Mouse (Mus musculus): Measurements from ENCODE around the gene Olfr1254. TPM values are rescaled to one million over a fixed set of nuclear protein-coding genes. Genes with fewer than 3 reads are reported as not detected.

Gene Olfr1254
- not detected in 2 replicates for polyA plus RNA-seq (2012; rRNA removed)

DNA sequence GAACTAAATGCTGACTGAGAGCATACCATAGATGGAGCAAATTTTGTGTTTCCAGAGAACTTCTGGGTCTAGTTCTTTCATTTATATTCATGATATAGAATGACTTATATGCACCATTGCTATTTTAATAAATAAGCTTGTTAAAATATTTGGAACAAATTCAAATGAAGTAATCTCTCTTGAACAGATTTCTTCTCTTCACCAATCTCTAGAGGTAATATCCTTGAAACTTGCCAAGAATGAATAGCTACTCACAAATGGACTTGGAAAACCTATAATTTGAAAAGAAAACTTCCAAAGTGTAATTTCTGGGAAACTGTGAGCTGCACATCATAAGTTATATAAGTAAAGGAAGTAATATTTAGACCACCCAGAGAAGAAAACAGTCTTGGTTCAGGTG lies at the start of gene Olfr1254:
TSS of gene Olfr1254 (minus strand) at position 101 of the 400 bp plus-strand sequence.
- TF ChIP-seq POLR2A (IDR thresholded peaks at IDR 0.05; ENCODE audit: borderline replicate concordance, extremely low read depth, insufficient read depth, insufficient read length, poor library complexity, severe bottlenecking) (no peak), CTCF (IDR thresholded peaks at IDR 0.05; ENCODE audit: borderline replicate concordance, extremely low read depth, insufficient read depth, insufficient read length) (no peak)
- no peak for DNase-seq (ENCODE audit: low read depth)

DNA sequence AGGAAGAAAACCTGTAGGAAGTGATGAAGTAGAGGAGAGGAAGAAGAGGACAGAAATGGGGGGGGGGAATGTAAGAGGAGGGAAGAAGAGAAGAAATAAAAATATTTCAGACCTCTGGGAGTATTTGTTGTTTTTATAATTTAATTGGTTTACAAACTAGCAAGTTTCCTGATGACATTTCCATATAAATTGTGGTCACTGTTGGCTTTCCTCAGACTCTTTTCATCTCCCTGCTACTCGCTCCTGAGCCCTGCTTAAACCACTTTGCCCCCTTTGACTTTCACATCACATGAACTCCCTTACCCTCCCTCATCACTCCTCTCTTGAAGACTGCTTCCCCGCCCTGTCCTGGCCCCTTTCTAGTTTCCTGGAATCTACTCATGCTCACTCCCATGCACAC lies 48.0 kb upstream of the Olfr1254 start, which contains the start of gene Olfr1256:
TSS of gene Olfr1256 (minus strand) at position 101 of the 400 bp plus-strand sequence.
- TF ChIP-seq POLR2A (IDR thresholded peaks at IDR 0.05; ENCODE audit: borderline replicate concordance, extremely low read depth, insufficient read depth, insufficient read length, poor library complexity, severe bottlenecking), result no peak
- TF ChIP-seq CTCF (IDR thresholded peaks at IDR 0.05; ENCODE audit: borderline replicate concordance, extremely low read depth, insufficient read depth, insufficient read length), result no peak
- DNase-seq (ENCODE audit: low read depth), result no peak

DNA sequence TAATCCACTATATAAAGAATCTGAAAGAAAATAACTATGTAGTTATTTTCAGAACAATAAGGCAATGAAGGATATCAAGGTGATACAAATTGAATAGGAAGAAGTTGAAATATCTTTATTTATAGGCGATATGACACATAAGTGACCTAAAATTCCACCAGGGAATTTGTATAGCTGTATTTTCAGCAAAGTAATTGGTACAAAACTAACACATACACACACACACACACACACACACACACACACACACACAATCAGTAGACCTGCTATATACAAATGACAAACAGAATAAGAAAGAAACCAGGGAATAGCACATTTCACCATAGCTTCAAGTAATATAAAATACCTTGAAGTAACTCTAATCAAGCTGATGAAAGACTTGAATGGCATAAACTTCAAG lies 26.8 kb upstream of the Olfr1254 start:
- TF ChIP-seq POLR2A (IDR thresholded peaks at IDR 0.05; ENCODE audit: borderline replicate concordance, extremely low read depth, insufficient read depth, insufficient read length, poor library complexity, severe bottlenecking), result no peak
- TF ChIP-seq CTCF (IDR thresholded peaks at IDR 0.05; ENCODE audit: borderline replicate concordance, extremely low read depth, insufficient read depth, insufficient read length), result no peak
- no peak for DNase-seq (ENCODE audit: low read depth)

GRCm38 (mm10) chr2:89811751-89812150 lies 18.3 kb upstream of the Olfr1254 start, which contains the start of gene Olfr1255:
TSS of gene Olfr1255 (plus strand) at chr2:89812051.
- DNase-seq (ENCODE audit: low read depth), result no peak

DNA sequence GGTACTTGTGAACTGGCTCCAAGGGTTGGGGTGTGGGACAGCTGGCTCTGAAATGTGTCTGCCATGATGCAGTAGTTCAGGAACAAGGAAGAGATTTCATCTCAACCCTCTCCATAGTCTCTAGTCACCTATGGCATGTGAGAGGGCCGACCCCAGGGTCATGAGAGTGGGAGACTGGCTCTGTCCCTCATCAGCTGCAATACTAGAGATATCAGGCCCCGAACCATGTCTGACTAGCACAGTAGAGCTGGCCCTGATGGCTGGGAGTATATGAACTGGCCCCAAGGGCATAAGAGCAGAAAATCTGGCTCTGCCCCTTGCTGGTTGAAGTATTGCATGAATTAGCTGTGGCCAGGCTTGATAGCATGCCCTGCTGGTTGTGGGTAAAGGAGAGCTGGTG lies 17.3 kb upstream of the Olfr1254 start:
- no peak for TF ChIP-seq CTCF (IDR thresholded peaks at IDR 0.05; ENCODE audit: borderline replicate concordance, extremely low read depth, insufficient read depth, insufficient read length)
- TF ChIP-seq POLR2A (IDR thresholded peaks at IDR 0.05; ENCODE audit: borderline replicate concordance, extremely low read depth, insufficient read depth, insufficient read length, poor library complexity, severe bottlenecking), result no peak
- DNase-seq (ENCODE audit: low read depth), result no peak

More at GRCm38 (mm10) chr2:89811751-89812150, 18.3 kb upstream of the Olfr1254 start, which contains the start of gene Olfr1255:
- TF ChIP-seq CTCF (IDR thresholded peaks at IDR 0.05; ENCODE audit: borderline replicate concordance, extremely low read depth, insufficient read depth, insufficient read length), result no peak
- no peak for TF ChIP-seq POLR2A (IDR thresholded peaks at IDR 0.05; ENCODE audit: borderline replicate concordance, extremely low read depth, insufficient read depth, insufficient read length, poor library complexity, severe bottlenecking)

DNA sequence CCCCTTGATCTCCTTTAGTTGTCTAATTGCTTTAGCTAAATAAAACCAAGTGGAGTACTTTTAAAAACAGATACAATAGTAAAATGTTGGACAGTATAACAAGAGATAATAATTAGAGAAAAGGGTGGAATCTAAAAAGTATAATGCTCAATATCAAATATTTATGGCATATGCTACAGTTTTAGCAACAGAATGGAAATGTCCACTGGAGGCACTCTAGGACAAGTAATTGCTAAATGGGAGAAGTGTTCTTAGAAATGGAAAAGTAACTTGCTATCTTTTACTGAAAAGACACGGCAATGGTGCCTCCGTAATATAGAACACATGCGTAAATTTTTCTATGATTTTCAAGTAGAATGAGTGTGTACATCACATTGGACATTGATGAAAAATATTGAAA lies 6.2 kb upstream of the Olfr1254 start:
- DNase-seq (ENCODE audit: low read depth), result no peak
- no peak for TF ChIP-seq CTCF (IDR thresholded peaks at IDR 0.05; ENCODE audit: borderline replicate concordance, extremely low read depth, insufficient read depth, insufficient read length)
- no peak for TF ChIP-seq POLR2A (IDR thresholded peaks at IDR 0.05; ENCODE audit: borderline replicate concordance, extremely low read depth, insufficient read depth, insufficient read length, poor library complexity, severe bottlenecking)

- DNase-seq (ENCODE audit: low read depth), result no peak
- no peak for TF ChIP-seq POLR2A (IDR thresholded peaks at IDR 0.05; ENCODE audit: borderline replicate concordance, extremely low read depth, insufficient read depth, insufficient read length, poor library complexity, severe bottlenecking)
- TF ChIP-seq CTCF (IDR thresholded peaks at IDR 0.05; ENCODE audit: borderline replicate concordance, extremely low read depth, insufficient read depth, insufficient read length), result no peak
These were observed 36.4 kb downstream of the Olfr1254 start, which contains the start of gene Olfr1253 for GRCm38 (mm10) chr2:89756990-89757389. TSS of gene Olfr1253 (minus strand) at chr2:89757090.

Other genes with a start within 250 kb of the Olfr1254 start
- gene Olfr1245, start 215.2 kb downstream of the Olfr1254 start, polyA plus RNA-seq (2012; rRNA removed), result not detected in 2 replicates
- gene Olfr1246, start 200.5 kb downstream of the Olfr1254 start, polyA plus RNA-seq (2012; rRNA removed), result not detected in 2 replicates
- not detected in 2 replicates for gene Olfr1247, start 179.5 kb downstream of the Olfr1254 start, polyA plus RNA-seq (2012; rRNA removed)
- not detected in 2 replicates for gene Olfr1248, start 175.4 kb downstream of the Olfr1254 start, polyA plus RNA-seq (2012; rRNA removed)
- gene Olfr1249, start 158.6 kb downstream of the Olfr1254 start, polyA plus RNA-seq (2012; rRNA removed), result not detected in 2 replicates
- not detected in 2 replicates for gene Olfr1250, start 132.2 kb downstream of the Olfr1254 start, polyA plus RNA-seq (2012; rRNA removed)
- not detected in 2 replicates for gene Olfr1251, start 121.7 kb downstream of the Olfr1254 start, polyA plus RNA-seq (2012; rRNA removed)
- gene Olfr1252, start 68.6 kb downstream of the Olfr1254 start, polyA plus RNA-seq (2012; rRNA removed), result not detected in 2 replicates
- not detected in 2 replicates for gene Olfr1253, start 36.5 kb downstream of the Olfr1254 start, polyA plus RNA-seq (2012; rRNA removed)
- gene Olfr1255, start 18.4 kb upstream of the Olfr1254 start, polyA plus RNA-seq (2012; rRNA removed), result not detected in 2 replicates
- not detected in 2 replicates for gene Olfr1256, start 47.9 kb upstream of the Olfr1254 start, polyA plus RNA-seq (2012; rRNA removed)
- gene Olfr48, start 54.6 kb upstream of the Olfr1254 start, polyA plus RNA-seq (2012; rRNA removed), result 0.07 and 0.13 TPM in 2 replicates
- gene Olfr1257, start 84.8 kb upstream of the Olfr1254 start, polyA plus RNA-seq (2012; rRNA removed), result not detected in 2 replicates
- not detected in 2 replicates for gene Olfr1258, start 133.7 kb upstream of the Olfr1254 start, polyA plus RNA-seq (2012; rRNA removed)
- not detected in 2 replicates for gene Olfr1259, start 155.0 kb upstream of the Olfr1254 start, polyA plus RNA-seq (2012; rRNA removed)
- not detected in 2 replicates for gene Olfr1260, start 180.7 kb upstream of the Olfr1254 start, polyA plus RNA-seq (2012; rRNA removed)
- gene Olfr1261, start 197.6 kb upstream of the Olfr1254 start, polyA plus RNA-seq (2012; rRNA removed), result not detected in 2 replicates
- not detected in 2 replicates for gene Olfr1262, start 206.5 kb upstream of the Olfr1254 start, polyA plus RNA-seq (2012; rRNA removed)
- gene Olfr1263, start 218.5 kb upstream of the Olfr1254 start, polyA plus RNA-seq (2012; rRNA removed), result not detected in 2 replicates
- not detected in 2 replicates for gene Olfr1264, start 232.0 kb upstream of the Olfr1254 start, polyA plus RNA-seq (2012; rRNA removed)
- gene Olfr1265, start 241.7 kb upstream of the Olfr1254 start, polyA plus RNA-seq (2012; rRNA removed), result not detected in 2 replicates